Mouse (Mus musculus) myocyte (in vitro differentiated cells): ENCODE results near the gene Tshz3. TPM values are rescaled to one million over a fixed set of nuclear protein-coding genes. Genes with fewer than 3 reads are reported as not detected.
A peak's percentile ranks its signal among the peaks of the same experiment; 100 is the strongest.

Source experiments
- H3K27me3 ChIP-seq: one replicate; pipeline ENCODE4 v1.6.1; 2011; ENCODE audit not compliant: control insufficient read depth, insufficient read depth, insufficient read length
- H3K36me3 ChIP-seq: one replicate; pipeline ENCODE4 v1.6.1; 2011; ENCODE audit not compliant: control insufficient read depth, insufficient read depth
- H3K4me2 ChIP-seq: one replicate; pipeline ENCODE4 v1.6.1; 2011; ENCODE audit warnings: low read depth, control low read depth
- H3K4me3 ChIP-seq: one replicate; pipeline ENCODE4 v1.5.1; 2011; ENCODE audit warnings: mild to moderate bottlenecking, control low read depth, moderate library complexity
- H3K79me2 ChIP-seq: one replicate; pipeline ENCODE4 v1.6.1; 2011; ENCODE audit not compliant: control insufficient read depth, insufficient read depth
- H3ac ChIP-seq: one replicate; pipeline ENCODE4 v1.6.1; 2011; ENCODE audit not compliant: control insufficient read depth, insufficient read length
- CEBPB ChIP-seq: IDR thresholded peaks from 2 replicates; pipeline ENCODE4 v1.6.1; 2011; ENCODE audit warnings: mild to moderate bottlenecking, moderate library complexity; ENCODE audit not compliant: poor library complexity, insufficient read depth, severe bottlenecking
- E2F4 ChIP-seq: IDR thresholded peaks from one replicate; pipeline ENCODE4 v1.6.1; 2011; ENCODE audit warnings: mild to moderate bottlenecking, control low read depth, moderate library complexity; ENCODE audit not compliant: insufficient read depth
- MAX ChIP-seq: IDR thresholded peaks from one replicate; pipeline ENCODE4 v1.6.1; 2011; ENCODE audit warnings: low read depth, mild to moderate bottlenecking, control low read depth
- MYOD1 ChIP-seq, 3 experiments: IDR thresholded peaks; one replicate each; pipeline ENCODE4 v1.6.1; 2011; ENCODE audit warnings: control low read depth in 2 of 3, low read depth in 2 of 3, mild to moderate bottlenecking in 2 of 3, moderate library complexity in 1 of 3; ENCODE audit not compliant: insufficient read length in 2 of 3, control insufficient read depth in 1 of 3
- MYOG ChIP-seq, 3 experiments: IDR thresholded peaks; one replicate each; pipeline ENCODE4 v1.6.1; 2011; ENCODE audit warnings: control low read depth in 2 of 3, low read depth in 2 of 3, mild to moderate bottlenecking in 2 of 3; ENCODE audit not compliant: insufficient read length in 2 of 3, control insufficient read depth in 1 of 3, insufficient read depth in 1 of 3
- POLR2A ChIP-seq: IDR thresholded peaks from one replicate; pipeline ENCODE4 v1.6.1; 2011; ENCODE audit warnings: low read depth, mild to moderate bottlenecking, control low read depth, moderate library complexity; ENCODE audit not compliant: insufficient read length
- POLR2AphosphoS2 ChIP-seq: IDR thresholded peaks from one replicate; pipeline ENCODE4 v1.6.1; 2011; ENCODE audit warnings: low read depth, control low read depth; ENCODE audit not compliant: insufficient read length
- REST ChIP-seq: IDR thresholded peaks from one replicate; pipeline ENCODE4 v1.6.1; 2011; ENCODE audit warnings: mild to moderate bottlenecking, control low read depth, moderate library complexity; ENCODE audit not compliant: insufficient read depth, insufficient read length
- SRF ChIP-seq: IDR thresholded peaks from one replicate; pipeline ENCODE4 v1.6.1; 2011; ENCODE audit warnings: low read depth; ENCODE audit not compliant: control insufficient read depth, insufficient read length
- TCF12 ChIP-seq: IDR thresholded peaks from one replicate; pipeline ENCODE4 v1.6.1; 2011; ENCODE audit warnings: mild to moderate bottlenecking, control low read depth; ENCODE audit not compliant: poor library complexity, insufficient read depth, severe bottlenecking
- TCF3 ChIP-seq: IDR thresholded peaks from one replicate; pipeline ENCODE4 v1.6.1; 2011; ENCODE audit warnings: low read depth, control low read depth; ENCODE audit not compliant: insufficient read length
- USF1 ChIP-seq: IDR thresholded peaks from one replicate; pipeline ENCODE4 v1.6.1; 2011; ENCODE audit warnings: low read depth, mild to moderate bottlenecking, control low read depth, moderate library complexity
- polyA plus RNA-seq: library from polyadenylated mRNA; unstranded; fragments of >200 nt; fragmentation: generic; extraction: Trizol; gene quantifications from one replicate; pipeline ENCODE4 v1.2.1, GENCODE M21; 2012; ENCODE audit warnings: missing spikeins

Gene Tshz3
- polyA plus RNA-seq, 1 experiment = 6.5 TPM

GRCm38 (mm10) chr7:36660654-36661053 lies 37.3 kb upstream of the Tshz3 start:
- Histone ChIP-seq H3K4me3 (no peak overlapping the region), H3K79me2 (no peaks in the 10 kb centered on the region), H3ac (no peak overlapping the region), H3K27me3 (no peaks in the 10 kb centered on the region), H3K4me2 (no peak overlapping the region), H3K36me3 (no peaks in the 10 kb centered on the region)
- no peak for TF ChIP-seq E2F4
- TF ChIP-seq MAX = no peak
- TF ChIP-seq POLR2AphosphoS2 = no peak
- TF ChIP-seq MYOG (IDR thresholded peaks at IDR 0.05; ENCODE audit: control insufficient read depth in 1 of 3, insufficient read depth in 1 of 3, insufficient read length in 2 of 3, low read depth in 2 of 3) = no peak
- TF ChIP-seq USF1 = no peak
- no peak for TF ChIP-seq CEBPB
- TF ChIP-seq REST = no peak
- no peak for TF ChIP-seq TCF3
- no peak for TF ChIP-seq MYOD1 (IDR thresholded peaks at IDR 0.05; ENCODE audit: control insufficient read depth in 1 of 3, insufficient read length in 2 of 3, low read depth in 2 of 3)
- TF ChIP-seq TCF12 = no peak
- no peak for TF ChIP-seq SRF
- no peak for TF ChIP-seq POLR2A

GRCm38 (mm10) chr7:36663431-36663830 lies 34.5 kb upstream of the Tshz3 start:
- Histone ChIP-seq H3K79me2 (no peaks in the 10 kb centered on the region), H3K36me3 (no peaks in the 10 kb centered on the region), H3K27me3 (no peaks in the 10 kb centered on the region), H3K4me3 (no peak overlapping the region), H3ac (no peak overlapping the region), H3K4me2 (no peak overlapping the region)
- TF ChIP-seq E2F4 (no peak), MAX (no peak), POLR2AphosphoS2 (no peak), USF1 (no peak), CEBPB (no peak), SRF (no peak), POLR2A (no peak), MYOG (IDR thresholded peaks at IDR 0.05; ENCODE audit: control insufficient read depth in 1 of 3, insufficient read depth in 1 of 3, insufficient read length in 2 of 3, low read depth in 2 of 3) (no peak), TCF12 (no peak)

- Histone ChIP-seq H3K4me3 (no peak overlapping the region), H3K36me3 (no peaks in the 10 kb centered on the region), H3ac (no peak overlapping the region), H3K79me2 (no peaks in the 10 kb centered on the region), H3K4me2 (peak overlapping the region; percentile 46), H3K27me3 (no peaks in the 10 kb centered on the region)
- peak; percentile 78 to 82 (median 80) for TF ChIP-seq MYOD1 (IDR thresholded peaks at IDR 0.05; ENCODE audit: control insufficient read depth in 1 of 3, insufficient read length in 2 of 3, low read depth in 2 of 3)
- TF ChIP-seq MYOG (IDR thresholded peaks at IDR 0.05; ENCODE audit: control insufficient read depth in 1 of 3, insufficient read depth in 1 of 3, insufficient read length in 2 of 3, low read depth in 2 of 3) = peak in 2 of 3 experiments; percentile 60 to 92
- TF ChIP-seq REST = no peak
- TF ChIP-seq USF1 = no peak
- TF ChIP-seq TCF12 = peak; percentile 91
- no peak for TF ChIP-seq POLR2AphosphoS2
- TF ChIP-seq CEBPB = 0 out of 2 replicates have a peak, but pooled peaks have one; percentile 10
- TF ChIP-seq TCF3 = peak; percentile 38
These were observed 30.2 kb upstream of the Tshz3 start for GRCm38 (mm10) chr7:36667767-36668166.

- H3K4me3 ChIP-seq = no peak overlapping the region
- H3K79me2 ChIP-seq = no peaks in the 10 kb centered on the region
- no peaks in the 10 kb centered on the region for H3K36me3 ChIP-seq
- H3ac ChIP-seq = no peak overlapping the region
- no peaks in the 10 kb centered on the region for H3K27me3 ChIP-seq
- H3K4me2 ChIP-seq = no peak overlapping the region
- TF ChIP-seq MAX (no peak), REST (no peak), TCF3 (no peak), TCF12 (no peak), MYOG (IDR thresholded peaks at IDR 0.05; ENCODE audit: control insufficient read depth in 1 of 3, insufficient read depth in 1 of 3, insufficient read length in 2 of 3, low read depth in 2 of 3) (no peak), CEBPB (no peak), POLR2A (no peak), E2F4 (no peak), POLR2AphosphoS2 (no peak), SRF (no peak), USF1 (no peak)
These were observed 19.9 kb upstream of the Tshz3 start for GRCm38 (mm10) chr7:36678031-36678430.

- no peaks in the 10 kb centered on the region for H3K27me3 ChIP-seq
These were observed 19.4 kb upstream of the Tshz3 start for GRCm38 (mm10) chr7:36678510-36678909.

More at GRCm38 (mm10) chr7:36678510-36678909, 19.4 kb upstream of the Tshz3 start:
- H3K36me3 ChIP-seq = no peaks in the 10 kb centered on the region
- TF ChIP-seq TCF3 (no peak), USF1 (no peak), TCF12 (no peak), SRF (no peak), POLR2A (no peak), REST (no peak), MYOD1 (IDR thresholded peaks at IDR 0.05; ENCODE audit: control insufficient read depth in 1 of 3, insufficient read length in 2 of 3, low read depth in 2 of 3) (no peak), MYOG (IDR thresholded peaks at IDR 0.05; ENCODE audit: control insufficient read depth in 1 of 3, insufficient read depth in 1 of 3, insufficient read length in 2 of 3, low read depth in 2 of 3) (no peak), CEBPB (no peak)
- no peak overlapping the region for H3K4me2 ChIP-seq
- H3K4me3 ChIP-seq = no peak overlapping the region
- no peaks in the 10 kb centered on the region for H3K79me2 ChIP-seq
- no peak overlapping the region for H3ac ChIP-seq
